Mouse (Mus musculus) liver, postnatal 0 days (tissue): ENCODE measurements around the gene Nfkbiz. TPM values are rescaled to one million over a fixed set of nuclear protein-coding genes. Genes with fewer than 3 reads are reported as not detected.

ENCODE experiments used
- ATAC-seq: fragments of 200-750 bp; cut with Nextera tagmentation; 2 replicates; pipeline ENCODE4 v1.8.0; 2017; ENCODE audit warnings: mild to moderate bottlenecking, moderate library complexity
- DNase-seq: peaks from one replicate; pipeline ENCODE4 v3.0.0-alpha.2; 2016
- H3K27ac ChIP-seq: fragments of 300-500 bp; sonication (generic); 2 replicates; pipeline ENCODE4 v1.5.1; 2014; ENCODE audit warnings: antibody characterized with exemption, moderate library complexity, mild to moderate bottlenecking, low read depth
- H3K27me3 ChIP-seq: fragments of 300-500 bp; sonication (generic); 2 replicates; pipeline ENCODE4 v1.6.1; 2014; ENCODE audit warnings: low read length, control low read depth, mixed read lengths; ENCODE audit not compliant: insufficient read depth
- H3K36me3 ChIP-seq: fragments of 300-500 bp; sonication (generic); replicated peaks from 2 replicates; pipeline ENCODE4 v1.6.1; 2014; ENCODE audit warnings: mild to moderate bottlenecking, control low read depth, low read length, moderate library complexity, mixed read lengths; ENCODE audit not compliant: insufficient read depth
- H3K4me1 ChIP-seq: fragments of 300-500 bp; sonication (generic); 2 replicates; pipeline ENCODE4 v1.6.1; 2014; ENCODE audit warnings: antibody characterized with exemption, mild to moderate bottlenecking, control low read depth; ENCODE audit not compliant: insufficient read depth
- H3K4me2 ChIP-seq: fragments of 300-500 bp; sonication (generic); 2 replicates; pipeline ENCODE4 v1.6.1; 2014; ENCODE audit warnings: low read depth, mild to moderate bottlenecking, low read length, moderate library complexity, mixed read lengths
- H3K4me3 ChIP-seq: fragments of 300-500 bp; sonication (generic); 2 replicates; pipeline ENCODE4 v1.5.1; 2014; ENCODE audit warnings: low read depth, low read length
- H3K9ac ChIP-seq: fragments of 300-500 bp; sonication (generic); replicated peaks from 2 replicates; pipeline ENCODE4 v1.6.1; 2014; ENCODE audit warnings: mild to moderate bottlenecking, moderate library complexity
- H3K9me3 ChIP-seq: fragments of 300-500 bp; sonication (generic); 2 replicates; pipeline ENCODE4 v1.6.1; 2016; ENCODE audit warnings: mild to moderate bottlenecking, control low read depth, low read length, mixed read lengths
- CTCF ChIP-seq: sonication (generic); IDR thresholded peaks from 2 replicates; pipeline ENCODE4 v1.5.1; 2016; ENCODE audit warnings: antibody characterized with exemption, low read depth
- EP300 ChIP-seq: IDR thresholded peaks from 2 replicates; pipeline ENCODE4 v1.6.1; 2016; ENCODE audit warnings: antibody characterized with exemption, low read depth, mild to moderate bottlenecking
- WGBS: fragments of 180-500 bp; shearing (Covaris S2); extraction: QIAGEN DNeasy Blood & Tissue Kit; methylation state at CpG from one replicate; pipeline ENCODE4 v1.1.7; 2014; ENCODE audit not compliant: insufficient replicate concordance; 5-methylcytosine and 5-hydroxymethylcytosine counted together
- polyA plus RNA-seq: library from polyadenylated mRNA; unstranded; fragments of >200 nt; fragmentation: Nextera tagmentation; extraction: Ambion mirVana; gene quantifications from 2 replicates; pipeline ENCODE4 v1.2.1, GENCODE M21; 2015

Gene Nfkbiz
- 2.7 and 3.2 TPM in 2 replicates for polyA plus RNA-seq

- Histone ChIP-seq H3K9me3 (no peaks in the 10 kb centered on the region), H3K9ac (peak within 1 kb of the TSS; percentile 79)
- TF ChIP-seq EP300 (no peak), CTCF (no peak)
These were observed at the start of gene Nfkbiz for GRCm38 (mm10) chr16:55838510-55839474. Nfkbiz (minus strand) TSS chr16:55838899.

GRCm38 (mm10) chr16:55887814-55888583 lies 49.3 kb upstream of the Nfkbiz start:
- TF ChIP-seq EP300 (no peak), CTCF (peak; percentile 64)
- H3K4me2 ChIP-seq, result no peak overlapping the region
- H3K9ac ChIP-seq, result no peak overlapping the region
- H3K27ac ChIP-seq, result no peak overlapping the region
- no peaks in the 10 kb centered on the region for H3K27me3 ChIP-seq
- H3K4me1 ChIP-seq, result peaks cover 5% of the 10 kb centered on the region
- no peaks in the 10 kb centered on the region for H3K36me3 ChIP-seq
- no peaks in the 10 kb centered on the region for H3K9me3 ChIP-seq
- ATAC-seq, result peak; percentile 54
- WGBS, result 35% methylated on average over 7 of the region's 7 CpGs
- DNase-seq, result peak; percentile 24
- H3K4me3 ChIP-seq, result no peak overlapping the region

More at GRCm38 (mm10) chr16:55838510-55839474, at the start of gene Nfkbiz:
- H3K4me2 ChIP-seq, result peak within 1 kb of the TSS; percentile 74
- H3K27ac ChIP-seq, result peak within 1 kb of the TSS; percentile 90
- WGBS, result under 1% methylated on average over 40 of the region's 40 CpGs
- H3K36me3 ChIP-seq, result no peaks in the 10 kb centered on the region; the same call in 1 of the 2 replicates
- no peaks in the 10 kb centered on the region for H3K4me1 ChIP-seq
- peak; percentile 95 for ATAC-seq
- H3K4me3 ChIP-seq, result peak within 1 kb of the TSS; percentile 65
- no peaks in the 10 kb centered on the region for H3K27me3 ChIP-seq
- peak; percentile 84 for DNase-seq

GRCm38 (mm10) chr16:55884246-55884645 lies 45.5 kb upstream of the Nfkbiz start:
- no peaks in the 10 kb centered on the region for H3K27me3 ChIP-seq
- H3K9ac ChIP-seq, result no peak overlapping the region
- H3K4me3 ChIP-seq, result no peak overlapping the region
- H3K36me3 ChIP-seq, result no peaks in the 10 kb centered on the region
- H3K9me3 ChIP-seq, result no peaks in the 10 kb centered on the region
- no peak overlapping the region for H3K4me2 ChIP-seq
- TF ChIP-seq EP300 (no peak), CTCF (no peak)
- no peaks in the 10 kb centered on the region for H3K4me1 ChIP-seq
- ATAC-seq, result no peak
- no peak overlapping the region for H3K27ac ChIP-seq
- DNase-seq, result no peak
- WGBS, result 90% methylated on average over 11 of the region's 11 CpGs

- Histone ChIP-seq H3K9me3 (no peaks in the 10 kb centered on the region), H3K4me2 (no peak overlapping the region), H3K4me3 (no peak overlapping the region), H3K27me3 (no peaks in the 10 kb centered on the region), H3K9ac (no peak overlapping the region), H3K27ac (no peak overlapping the region), H3K36me3 (0 out of 2 replicates have a peak, but pooled peaks cover 2% of the 10 kb centered on the region), H3K4me1 (no peaks in the 10 kb centered on the region)
- TF ChIP-seq CTCF, result no peak
- TF ChIP-seq EP300, result no peak
- 61% methylated on average over 6 of the region's 6 CpGs for WGBS
- ATAC-seq (no peak), DNase-seq (no peak)
These were observed 37.3 kb upstream of the Nfkbiz start for GRCm38 (mm10) chr16:55876025-55876424.

GRCm38 (mm10) chr16:55863832-55864231 lies 25.1 kb upstream of the Nfkbiz start:
- Histone ChIP-seq H3K4me1 (no peaks in the 10 kb centered on the region), H3K4me3 (no peak overlapping the region), H3K9ac (no peak overlapping the region), H3K27me3 (no peaks in the 10 kb centered on the region), H3K9me3 (no peaks in the 10 kb centered on the region), H3K27ac (no peak overlapping the region), H3K36me3 (no peaks in the 10 kb centered on the region), H3K4me2 (no peak overlapping the region)
- no peak for DNase-seq
- 65% methylated on average over 4 of the region's 4 CpGs for WGBS
- ATAC-seq, result no peak
- no peak for TF ChIP-seq EP300
- no peak for TF ChIP-seq CTCF

GRCm38 (mm10) chr16:55863149-55863815 lies 24.6 kb upstream of the Nfkbiz start:
- TF ChIP-seq EP300 (no peak; the same call in 1 of the 2 replicates), CTCF (peak; percentile 99)
- H3K9me3 ChIP-seq, result no peaks in the 10 kb centered on the region
- H3K4me1 ChIP-seq, result no peaks in the 10 kb centered on the region
- peak; percentile 74 for DNase-seq
- no peak overlapping the region for H3K4me3 ChIP-seq
- 21% methylated on average over 7 of the region's 7 CpGs for WGBS
- no peak overlapping the region for H3K9ac ChIP-seq
- H3K36me3 ChIP-seq, result no peaks in the 10 kb centered on the region
- H3K27me3 ChIP-seq, result no peaks in the 10 kb centered on the region
- no peak overlapping the region for H3K4me2 ChIP-seq
- peak; percentile 71 for ATAC-seq
- no peak overlapping the region for H3K27ac ChIP-seq
